9 mouse cellular contexts compared by ENCODE assay signal in the genomic region with DNA sequence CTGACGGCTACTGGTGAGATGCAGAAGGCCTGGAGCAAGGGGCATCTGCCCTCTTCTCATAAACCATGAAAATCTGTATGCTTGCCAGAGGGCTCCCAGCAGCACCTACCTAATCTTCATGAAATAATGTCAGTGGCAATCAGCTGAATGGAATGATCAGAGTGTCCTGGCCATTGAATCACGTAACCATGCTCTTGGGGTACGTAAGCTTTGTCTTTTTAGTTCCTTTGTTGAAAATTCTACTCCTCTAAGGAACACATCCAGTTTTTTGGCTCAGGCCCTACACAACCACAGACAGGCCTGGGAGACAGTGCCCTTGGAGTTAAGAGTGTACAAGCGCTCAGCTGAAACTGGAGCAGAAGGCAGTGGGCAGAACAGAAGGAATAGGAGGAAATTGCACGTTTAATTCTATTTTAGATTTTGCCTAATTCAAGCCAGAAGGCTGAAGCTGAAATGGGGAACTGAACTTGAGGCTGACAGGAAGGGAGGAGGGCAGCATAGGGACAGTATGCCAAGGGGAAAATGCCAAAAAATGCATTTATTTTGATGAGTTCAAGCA.
DNase-seq lines count a peak whose midpoint lies in the region; ATAC-seq and TF ChIP-seq lines count a peak whose summit lies in the region.
"Had no signal": no experiment of that assay in that cellular context is flagged by ENCODE, and none has a peak within 500 bp of the region (broad histone marks: within the 10 kb centered on the region; RNA-seq: fewer than 3 reads in every experiment).

No protein-coding gene starts in this region.

- no peak for ATAC-seq in kidney, embryonic 15.5 days (replicated peaks; ENCODE audit: low FRiP score)

- H3K27ac ChIP-seq in kidney, embryonic 15.5 days = no peak overlapping the region

- no peak overlapping the region for H3K4me3 ChIP-seq in lung, adult 2 months (replicated peaks; ENCODE audit: extremely low read depth, low read depth, low read length)
- no peak overlapping the region for H3K4me3 ChIP-seq in kidney, embryonic 15.5 days (replicated peaks)

- TF ChIP-seq POLR2A in lung, adult 2 months (IDR thresholded peaks at IDR 0.05; ENCODE audit: borderline replicate concordance, extremely low read depth, low read depth, low read length) = no peak

- no peaks in the 10 kb centered on the region for H3K4me1 ChIP-seq in lung, adult 2 months (ENCODE audit: control insufficient read depth, insufficient read depth, low read length)
- no peaks in the 10 kb centered on the region for H3K4me1 ChIP-seq in kidney, embryonic 15.5 days

- no peaks in the 10 kb centered on the region for H3K9me3 ChIP-seq in kidney, embryonic 15.5 days (replicated peaks)

- no peak for TF ChIP-seq CTCF in lung, adult 2 months (IDR thresholded peaks at IDR 0.05; ENCODE audit: insufficient read depth, low read length)

- 82% methylated on average over 5 of the region's 5 CpGs for WGBS in lung, adult 2 months
- WGBS in kidney, embryonic 15.5 days = 75% methylated on average over 5 of the region's 5 CpGs

- H3K9ac ChIP-seq in kidney, embryonic 15.5 days = no peak overlapping the region

- peaks cover 82% of the 10 kb centered on the region for H3K36me3 ChIP-seq in kidney, embryonic 15.5 days

- no peak overlapping the region for H3K4me2 ChIP-seq in kidney, embryonic 15.5 days

- DNase-seq in frontal cortex, adult 2 months (ENCODE audit: extremely low spot score in 1 of 2, low spot score in 1 of 2) = peak; percentile 20 to 63
- no peak for DNase-seq in frontal cortex, postnatal 25 days (ENCODE audit: low spot score in 2 of 2)
- peak; percentile 10 for DNase-seq in 416B (ENCODE audit: low read depth)
- peak; percentile 63 to 66 for DNase-seq in cerebellum, postnatal 25 days
- DNase-seq in layer of hippocampus, postnatal 10 days (ENCODE audit: low spot score in 2 of 2) = peak; percentile 8 to 25
- DNase-seq in spleen, postnatal 14 days (ENCODE audit: low spot score in 2 of 2) = no peak
- no peak for DNase-seq in lung, adult 2 months
- DNase-seq: midbrain, embryonic 14.5 days had no signal

- H3K27me3 ChIP-seq in kidney, embryonic 15.5 days = no peaks in the 10 kb centered on the region

Comparison
In these comparisons a context has a peak if more than half of its experiments do, and no peak if none do; other contexts are left out.
1. DNase-seq: peak in frontal cortex, adult 2 months (2 of 2), 416B (single experiment), cerebellum, postnatal 25 days (2 of 2) and layer of hippocampus, postnatal 10 days (2 of 2); none in frontal cortex, postnatal 25 days (0 of 2), spleen, postnatal 14 days (0 of 2) and lung, adult 2 months (single experiment).